Mouse (Mus musculus): ENCODE results near the gene Ubtd2.

DNA sequence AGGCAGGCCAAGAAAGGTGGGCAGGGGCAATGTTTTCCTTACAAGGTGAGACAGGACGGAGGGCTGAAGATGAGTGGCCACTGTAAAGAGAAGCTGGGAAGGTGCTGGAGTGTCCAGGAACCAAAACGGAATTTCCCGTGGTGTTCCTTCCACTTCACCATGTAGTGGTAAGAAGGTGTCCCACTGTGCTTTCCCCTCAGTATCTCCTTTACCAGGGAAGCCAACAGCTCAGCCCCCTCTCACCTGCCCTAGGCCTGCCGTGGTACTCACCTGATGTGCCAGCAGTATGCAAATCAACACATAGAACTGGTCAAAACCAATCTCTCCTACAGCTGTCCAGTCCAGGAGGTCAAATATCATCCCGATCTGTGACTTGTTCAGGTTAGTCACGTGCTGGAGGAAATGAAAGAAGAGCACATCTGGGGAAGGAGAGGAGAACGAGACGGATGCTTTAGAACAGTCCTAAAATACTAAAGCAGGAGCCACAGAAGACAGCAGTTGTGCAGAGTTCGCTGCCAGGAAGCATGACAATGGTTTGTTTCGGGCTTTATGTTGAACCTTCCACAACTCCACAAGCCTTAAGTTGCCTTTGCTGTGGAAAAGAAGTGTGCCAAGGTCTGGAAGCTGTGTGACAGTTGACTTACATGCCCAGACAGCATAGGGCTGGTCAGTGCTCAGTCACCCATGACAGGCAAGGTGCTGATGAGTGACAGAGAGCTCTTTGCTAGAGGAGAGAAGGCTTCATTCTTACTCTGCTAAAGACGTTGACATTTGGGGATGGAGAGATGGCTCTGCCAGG, 69.2 kb downstream of the Ubtd2 start:
- no peak for TF ChIP-seq CTCF (conservative IDR thresholded peaks at IDR 0.05; ENCODE audit: low read length)
- no peak for TF ChIP-seq POU5F1 (IDR thresholded peaks at IDR 0.05; ENCODE audit: borderline replicate concordance, low read length)
